Mouse (Mus musculus) 3T3-L1 (cell line): ENCODE measurements at regions not wholly inside any gene's neighbourhood (a gene's known extent, or its start where the extent isn't known, plus 50 kb on each side); places are given as distances from the start of the nearest gene placed in this dataset.
A peak's percentile ranks its signal among the peaks of the same experiment; 100 is the strongest.

Experiments used
- DNase-seq: peaks from one replicate; pipeline ENCODE4 v3.0.0-alpha.2; 2015; ENCODE audit warnings: low read depth, low spot score

DNA sequence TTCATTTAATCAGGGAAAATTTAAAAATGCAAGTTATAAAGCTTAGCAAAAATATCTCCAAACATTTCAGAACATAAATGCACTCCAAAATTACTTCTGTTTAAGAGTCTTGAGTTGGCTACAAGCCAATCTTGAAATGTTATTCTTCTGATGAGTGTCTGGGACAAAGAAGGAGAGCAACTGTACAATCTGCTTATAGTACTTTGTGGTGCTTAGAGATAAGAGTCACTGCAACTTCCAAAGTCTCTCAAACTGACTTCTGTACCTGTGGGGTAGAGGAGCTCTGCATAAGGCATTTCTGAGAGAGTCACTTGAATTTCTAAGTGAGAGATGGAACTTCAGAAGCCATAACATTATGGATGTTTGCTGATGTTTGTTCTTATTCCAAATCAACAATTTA, 374.2 kb downstream of the Gpd2 start:
- DNase-seq, result no peak

DNA sequence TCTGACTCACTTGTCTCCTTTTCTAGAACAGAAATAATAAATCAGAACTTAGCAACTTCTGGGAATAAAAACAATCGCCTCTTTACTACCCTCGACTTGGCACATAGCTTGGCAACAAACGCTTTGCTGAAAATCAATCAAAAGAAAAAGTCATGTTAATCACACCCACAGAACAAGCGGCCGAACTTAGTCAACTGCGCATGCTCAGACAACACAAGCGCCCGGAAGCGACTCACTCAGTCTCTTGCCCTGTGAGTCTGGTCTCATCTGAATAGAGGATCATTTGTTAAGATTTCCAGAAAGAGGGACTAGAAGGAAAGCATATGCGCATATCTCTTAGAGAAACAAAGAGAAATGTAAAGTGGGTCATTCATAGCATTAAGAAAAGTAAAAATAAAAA, 375.8 kb downstream of the Gpd2 start:
- DNase-seq, result no peak

DNA sequence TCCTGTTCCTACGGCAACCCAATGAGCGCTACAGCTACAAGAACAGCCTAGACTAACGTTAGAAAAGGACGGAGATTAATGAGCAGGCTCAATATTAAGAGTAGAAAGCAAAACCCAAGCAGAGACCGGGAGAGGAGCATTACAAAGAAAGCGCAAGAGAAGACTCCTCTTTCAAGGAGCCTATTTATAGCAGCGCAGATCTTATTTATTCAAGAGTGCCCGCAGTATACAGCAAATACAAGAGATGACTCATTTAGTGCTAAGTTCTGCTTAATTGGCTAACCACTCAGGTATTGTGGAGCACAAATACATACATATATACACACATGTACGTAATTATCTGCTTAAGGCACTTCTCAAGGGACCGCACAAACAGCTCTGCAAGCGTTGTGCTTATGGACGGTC, 377.2 kb downstream of the Gpd2 start:
- no peak for DNase-seq

DNA sequence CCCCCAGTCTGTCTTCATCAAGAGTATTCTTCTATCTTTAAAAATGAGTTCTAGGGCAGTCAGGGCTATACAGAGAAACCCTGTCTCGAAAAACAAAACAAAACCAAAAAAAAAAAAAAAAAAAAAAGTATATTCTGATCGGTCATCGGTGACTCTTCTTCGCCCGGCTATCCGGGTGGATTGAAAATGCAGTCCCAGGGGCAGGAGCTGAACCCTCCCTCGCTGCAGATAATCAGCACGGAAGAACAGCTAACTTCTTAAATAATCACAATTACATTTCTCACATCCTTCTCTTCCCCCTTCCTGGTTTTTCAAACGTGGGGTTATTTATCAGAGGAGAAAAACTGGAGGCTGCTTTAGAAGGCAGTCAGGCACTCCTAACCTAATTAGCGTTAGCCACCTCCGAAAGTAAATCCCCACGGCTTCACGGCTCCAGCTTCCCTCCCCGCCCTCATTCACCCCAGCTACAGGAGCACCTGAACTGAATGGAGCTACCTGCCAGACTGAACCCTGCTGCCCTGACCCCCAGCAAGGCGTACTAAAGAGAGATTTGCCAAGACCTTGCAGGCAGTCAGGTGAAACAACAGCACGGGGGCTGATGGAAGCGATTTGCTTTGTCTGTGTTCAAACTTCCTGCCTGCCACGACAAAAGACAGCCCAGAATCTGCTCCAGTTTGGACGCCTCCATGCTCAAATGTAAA, 379.2 kb downstream of the Gpd2 start:
- DNase-seq, result no peak

DNA sequence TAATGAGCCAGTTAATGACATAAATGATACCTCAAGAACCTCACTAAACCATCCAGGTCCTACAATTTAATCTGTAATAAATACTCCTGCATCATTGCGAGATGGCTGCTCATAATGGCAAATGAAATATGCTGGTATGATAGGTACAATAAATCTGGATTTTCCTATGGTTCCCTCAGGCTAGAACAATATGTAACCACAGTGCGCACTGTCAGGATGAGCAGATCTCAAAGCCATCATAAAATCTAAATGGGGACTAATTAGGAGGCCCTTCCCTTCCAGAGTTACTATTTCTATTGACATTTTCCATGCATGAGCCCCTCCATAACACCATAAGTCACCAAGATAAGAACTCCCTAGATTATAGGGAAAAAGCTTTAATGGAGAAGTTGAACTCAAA, 379.8 kb downstream of the Gpd2 start:
- no peak for DNase-seq

DNA sequence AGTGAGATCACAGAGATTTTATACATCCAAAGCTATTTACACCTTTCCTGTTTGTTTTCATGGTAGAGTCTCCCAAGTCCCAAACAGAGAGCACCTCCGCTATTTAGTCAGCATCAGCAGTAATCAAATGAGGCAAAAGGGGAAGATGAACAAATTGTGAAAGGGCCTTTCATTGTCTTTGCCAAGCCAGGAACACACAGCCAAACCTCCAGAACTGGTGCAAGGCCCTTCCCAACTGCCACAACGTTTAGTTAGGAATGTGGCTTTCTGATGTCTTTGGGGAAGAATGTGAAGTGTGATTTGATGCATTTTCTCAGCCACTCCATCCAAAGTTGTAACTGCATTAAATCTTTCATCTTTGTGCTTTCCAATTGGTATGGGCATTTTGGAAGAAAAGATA, 353.6 kb upstream of the Galnt5 start:
- DNase-seq, result no peak

DNA sequence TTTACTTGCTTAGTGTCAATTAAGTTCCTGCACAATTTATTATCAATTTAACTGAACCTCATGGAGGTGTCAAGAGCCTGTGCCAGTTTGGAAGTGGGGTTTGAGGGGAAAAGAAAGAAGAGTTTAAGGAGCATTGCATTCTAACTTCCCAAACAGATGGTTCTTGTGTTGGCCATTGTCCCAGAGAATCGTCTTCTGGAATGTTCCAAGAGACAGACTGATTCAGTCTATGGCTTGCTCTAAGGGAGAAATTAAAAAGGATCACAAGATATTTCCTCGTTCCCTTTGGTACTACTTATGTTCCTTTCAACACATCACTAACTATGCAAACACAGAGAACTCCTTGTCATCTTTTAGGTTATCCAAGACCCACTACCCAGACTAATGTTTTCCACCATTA, 353.1 kb upstream of the Galnt5 start:
- DNase-seq, result no peak

DNA sequence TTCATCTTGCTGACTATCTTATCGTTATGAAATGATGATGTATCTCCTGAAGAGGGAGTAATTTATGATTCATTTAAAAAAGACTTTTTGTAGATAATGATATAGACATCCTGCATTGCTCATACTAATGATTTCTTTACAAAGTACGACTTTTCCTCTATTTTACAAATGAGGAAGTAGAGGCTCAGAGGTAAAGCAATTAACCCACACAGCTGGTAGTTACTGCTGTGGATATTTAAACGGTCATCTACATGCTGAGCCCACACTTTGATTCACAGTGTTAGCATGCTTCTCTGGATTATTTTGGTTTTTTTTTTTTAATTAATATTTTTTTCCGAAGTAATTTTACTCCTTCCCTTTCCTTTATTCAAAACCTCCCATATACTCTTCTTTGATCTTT, 348.7 kb upstream of the Galnt5 start:
- no peak for DNase-seq

DNA sequence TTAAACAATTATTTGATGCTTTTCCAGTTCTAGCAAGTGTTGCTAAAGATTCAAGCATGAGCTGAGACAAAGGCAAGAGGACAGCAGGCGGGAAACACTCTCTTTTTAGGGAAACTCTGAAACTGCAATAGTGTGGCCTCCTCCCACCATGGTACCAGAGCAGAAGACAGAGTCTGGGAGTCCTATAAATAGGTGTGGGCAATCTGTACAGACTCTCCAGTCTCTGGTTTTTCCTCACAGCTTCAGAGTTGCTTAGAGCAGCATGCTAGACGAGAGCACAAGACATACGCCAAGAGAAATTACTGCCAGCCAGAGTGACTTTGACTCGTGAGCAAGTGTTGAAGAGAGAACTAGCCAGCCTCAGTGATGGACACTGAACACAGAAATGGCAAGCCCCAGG, 340.3 kb upstream of the Galnt5 start:
- no peak for DNase-seq

DNA sequence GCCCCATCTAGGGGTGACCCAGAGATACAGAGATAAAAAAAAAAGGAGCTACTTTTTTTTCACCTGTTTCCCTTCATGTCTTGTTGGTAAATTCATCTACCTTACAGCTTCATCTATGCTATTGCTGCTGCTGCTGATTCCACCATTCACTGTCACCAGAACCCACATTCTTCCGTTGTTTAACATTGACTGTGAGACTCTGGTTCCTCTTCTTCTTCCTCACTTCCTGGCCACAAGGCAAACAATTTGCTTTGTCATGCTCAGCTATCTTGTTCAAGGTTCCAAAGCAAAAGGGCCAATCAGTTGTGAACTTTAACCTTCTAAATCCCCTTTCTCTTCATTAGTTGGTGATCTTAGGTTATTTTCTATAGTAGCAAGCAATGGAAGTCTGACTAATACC, 335.8 kb upstream of the Galnt5 start:
- no peak for DNase-seq

DNA sequence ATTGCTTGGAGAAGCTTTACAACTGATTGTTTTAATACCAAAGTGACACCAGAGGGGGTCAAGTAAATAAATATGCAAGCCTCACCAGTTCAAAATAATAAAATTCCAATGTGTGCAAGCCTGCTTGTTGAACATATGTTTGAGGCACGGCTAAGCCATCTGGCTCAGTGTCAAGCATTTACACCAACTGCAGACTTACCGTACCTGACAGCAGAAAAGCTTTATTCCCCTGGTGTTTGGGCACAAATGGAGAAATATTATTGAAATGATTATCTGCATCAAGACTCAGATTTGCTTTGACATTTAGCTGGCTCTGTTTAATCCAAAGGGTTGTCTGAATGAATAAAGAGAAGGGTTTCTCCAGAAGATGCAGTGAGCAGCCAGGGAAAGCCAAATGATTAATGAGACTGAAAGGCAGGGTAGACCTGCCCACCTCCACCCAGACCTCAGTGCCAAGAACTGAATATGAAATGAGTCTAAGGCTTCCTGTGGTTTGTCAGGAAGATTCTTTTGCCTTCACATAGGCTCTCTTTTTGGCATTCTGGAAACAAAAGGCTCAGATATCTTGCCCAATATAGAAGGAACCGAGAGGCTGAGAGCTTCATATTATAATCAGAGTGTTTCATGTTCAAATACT, 325.6 kb upstream of the Galnt5 start:
- DNase-seq, result no peak

DNA sequence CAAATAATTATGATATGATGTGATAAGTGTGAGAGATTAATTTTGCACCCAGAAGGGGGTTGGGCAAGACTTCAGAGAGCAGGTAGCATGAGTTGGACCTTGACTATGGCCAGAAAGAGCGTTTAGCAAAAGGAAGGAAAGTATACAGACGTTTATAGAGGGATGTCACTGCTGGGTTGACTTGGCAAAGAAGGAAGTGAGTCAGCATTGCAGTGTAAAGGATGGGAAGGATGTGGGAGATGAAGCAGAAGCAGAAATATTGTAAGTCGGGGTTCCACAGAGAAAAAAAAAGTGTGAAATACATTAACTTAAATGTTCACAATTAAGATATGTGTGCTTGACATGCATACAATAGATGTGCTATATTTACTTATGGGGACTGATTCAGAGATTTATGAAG, 307.8 kb upstream of the Galnt5 start:
- no peak for DNase-seq

DNA sequence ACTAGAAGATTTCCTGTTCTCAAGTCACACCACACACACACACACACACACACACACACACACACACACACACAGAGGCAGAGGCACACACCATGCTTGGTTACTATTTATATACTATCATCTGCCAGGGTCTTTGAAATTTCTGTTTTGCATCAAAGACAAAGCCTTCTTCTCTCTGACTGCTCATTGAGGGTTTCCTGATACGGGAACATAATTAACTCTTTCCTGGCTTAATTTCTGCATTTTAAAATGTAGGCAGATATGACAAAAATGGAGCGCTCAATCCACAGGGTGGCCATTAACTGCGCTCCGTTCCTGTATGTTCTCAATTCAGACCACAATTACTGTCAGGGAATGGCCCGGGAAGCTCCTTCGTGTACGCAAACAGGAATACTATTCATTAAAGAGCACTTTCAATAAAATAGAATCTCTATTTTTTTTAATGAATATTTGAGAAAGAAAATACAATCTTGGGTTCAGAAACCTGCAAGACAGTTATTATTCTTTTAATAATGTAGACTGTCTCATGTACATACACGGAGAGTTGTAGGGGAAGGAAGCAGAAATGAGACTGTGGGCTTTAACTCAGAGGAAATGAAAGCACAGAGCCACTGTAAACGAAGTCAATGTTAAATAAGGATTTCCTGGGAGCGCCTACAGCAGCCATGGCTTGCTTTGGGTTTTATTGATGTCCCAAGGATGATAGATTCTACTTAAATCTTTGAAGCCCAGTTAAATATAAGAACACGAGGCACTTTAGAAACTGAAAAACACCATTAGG, 300.5 kb upstream of the Galnt5 start:
- DNase-seq, result no peak

DNA sequence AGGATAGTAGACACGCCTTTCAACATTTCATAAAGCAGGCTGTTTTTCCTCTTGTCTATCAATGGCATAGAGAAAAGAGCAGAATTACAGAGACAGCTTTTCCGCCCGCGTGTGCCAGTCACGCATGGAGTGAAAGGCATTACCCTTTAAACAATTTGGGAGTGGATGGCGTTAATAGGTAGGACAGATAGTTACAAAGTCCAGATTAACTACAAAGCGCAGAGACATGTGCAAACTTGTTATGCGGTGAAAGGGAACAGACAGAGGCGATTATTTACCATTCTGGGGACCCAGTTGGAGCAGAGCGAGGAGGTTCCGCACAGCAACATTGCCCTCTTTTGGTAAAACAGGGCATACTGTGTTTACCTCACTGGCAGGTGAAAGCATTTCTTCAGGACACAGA, 299.0 kb upstream of the Galnt5 start:
- peak; percentile 42 for DNase-seq

DNA sequence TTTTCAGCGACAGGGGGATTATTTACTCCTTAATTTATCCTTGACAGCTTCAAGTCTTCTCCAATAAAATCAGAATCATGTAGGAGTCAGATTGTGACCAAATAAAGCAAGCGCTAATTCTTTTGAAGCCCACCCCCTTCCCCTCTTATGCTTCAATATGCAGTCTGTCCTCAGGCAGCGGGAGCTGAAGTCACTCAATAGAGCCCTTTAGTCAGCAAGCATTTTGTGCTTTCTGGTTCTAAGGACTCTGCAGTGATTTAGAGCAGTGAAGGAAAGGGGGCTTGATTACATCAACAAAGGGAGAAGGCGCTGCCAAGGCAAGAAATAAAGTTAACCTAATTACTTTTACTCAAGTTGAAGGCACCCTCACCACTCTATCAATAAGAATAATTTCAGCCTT, 298.5 kb upstream of the Galnt5 start:
- DNase-seq, result no peak

DNA sequence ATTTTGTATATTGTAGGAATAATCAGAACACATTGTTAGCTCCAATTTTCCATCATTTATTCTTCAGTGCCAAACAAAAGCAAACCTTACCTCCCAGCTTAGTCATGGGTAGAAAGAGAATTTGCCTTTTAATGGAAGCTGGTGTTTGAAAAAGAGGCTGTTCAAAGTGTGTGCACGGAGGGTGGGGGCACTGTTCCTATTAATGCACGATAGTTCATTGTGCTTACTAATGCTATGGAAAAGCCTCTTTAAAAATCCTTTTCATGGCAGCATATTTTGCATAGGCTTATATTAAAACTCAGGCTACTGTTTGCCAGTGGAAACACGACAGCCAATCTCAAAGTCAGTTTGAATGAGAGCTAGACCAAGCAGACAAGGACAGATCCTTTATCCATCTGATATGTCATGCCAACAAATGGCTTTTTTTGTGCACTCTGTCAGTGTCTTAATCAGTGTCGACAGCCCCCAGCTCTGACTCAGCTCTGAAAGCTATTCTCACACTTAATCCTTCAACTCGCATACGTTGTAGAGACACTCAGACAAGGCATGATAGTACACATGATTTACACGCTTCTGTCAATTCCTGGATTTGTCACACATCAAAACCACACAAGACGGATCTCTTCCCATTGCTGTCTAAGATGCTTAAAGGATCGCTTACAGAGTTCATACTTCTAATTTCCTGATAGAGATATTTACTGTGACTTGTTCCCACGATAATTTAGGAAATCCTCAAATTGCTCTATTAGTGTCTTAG, 280.8 kb upstream of the Galnt5 start:
- no peak for DNase-seq
